Mouse (Mus musculus) neural tube, embryonic 15.5 days (tissue): ENCODE results near the gene Spem2. TPM values are rescaled to one million over a fixed set of nuclear protein-coding genes. Genes with fewer than 3 reads are reported as not detected.

Experiments
- ATAC-seq: fragments of 200-750 bp; cut with Nextera tagmentation; 2 replicates; pipeline ENCODE4 v1.8.0; 2017; ENCODE audit warnings: mild to moderate bottlenecking, moderate TSS enrichment, moderate library complexity; ENCODE audit not compliant: low FRiP score
- H3K27ac ChIP-seq: fragments of 300-500 bp; sonication (generic); replicated peaks from 2 replicates; pipeline ENCODE4 v1.5.1; 2015; ENCODE audit warnings: mild to moderate bottlenecking, inconsistent platforms
- H3K27me3 ChIP-seq: fragments of 300-500 bp; sonication (generic); replicated peaks from 2 replicates; pipeline ENCODE4 v1.6.1; 2015; ENCODE audit warnings: inconsistent platforms
- H3K36me3 ChIP-seq: fragments of 300-500 bp; sonication (generic); 2 replicates; pipeline ENCODE4 v1.6.1; 2015; ENCODE audit warnings: inconsistent platforms
- H3K4me1 ChIP-seq: fragments of 300-500 bp; sonication (generic); 2 replicates; pipeline ENCODE4 v1.6.1; 2015; ENCODE audit warnings: inconsistent platforms
- H3K4me2 ChIP-seq: fragments of 300-500 bp; sonication (generic); 2 replicates; pipeline ENCODE4 v1.6.1; 2015; ENCODE audit warnings: inconsistent platforms, mild to moderate bottlenecking, moderate library complexity
- H3K4me3 ChIP-seq: fragments of 300-500 bp; sonication (generic); replicated peaks from 2 replicates; pipeline ENCODE4 v1.5.1; 2015; ENCODE audit warnings: mild to moderate bottlenecking, inconsistent platforms
- H3K9ac ChIP-seq: fragments of 300-500 bp; sonication (generic); replicated peaks from 2 replicates; pipeline ENCODE4 v1.6.1; 2015; ENCODE audit warnings: mild to moderate bottlenecking, inconsistent platforms
- H3K9me3 ChIP-seq: fragments of 300-500 bp; sonication (generic); replicated peaks from 2 replicates; pipeline ENCODE4 v1.6.1; 2016; ENCODE audit warnings: inconsistent platforms
- WGBS: fragments of 180-500 bp; shearing (Covaris S2); methylation state at CpG from one replicate; pipeline ENCODE4 v1.1.7; 2015; ENCODE audit warnings: mixed read lengths; 5-methylcytosine and 5-hydroxymethylcytosine counted together
- polyA plus RNA-seq: library from polyadenylated mRNA; unstranded; fragments of >200 nt; fragmentation: Nextera tagmentation; extraction: Ambion mirVana; gene quantifications from 2 replicates; pipeline ENCODE4 v1.2.1, GENCODE M21; 2015

The Spem2 gene
- polyA plus RNA-seq, 1 experiment from 2014 or later, result not detected

DNA sequence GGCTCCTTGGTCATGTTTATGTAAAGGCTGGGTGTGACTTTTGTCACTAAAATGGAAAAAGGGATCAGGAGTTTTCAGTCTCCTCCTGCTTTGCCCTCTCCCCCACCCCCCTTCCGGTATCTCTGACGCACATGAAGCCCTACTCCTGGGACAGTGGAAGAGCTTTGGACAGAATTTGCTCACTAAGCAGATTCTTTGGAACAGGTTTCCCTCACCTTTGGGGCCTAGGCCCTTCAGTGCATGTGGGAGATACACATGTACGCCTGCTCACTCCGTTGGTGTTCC, 50.7 kb downstream of the Spem2 start:
- Histone ChIP-seq H3K27ac (no peak overlapping the region), H3K36me3 (no peaks in the 10 kb centered on the region), H3K4me2 (peak overlapping the region; percentile 74), H3K4me1 (peaks cover 33% of the 10 kb centered on the region), H3K27me3 (no peaks in the 10 kb centered on the region), H3K4me3 (peak overlapping the region; percentile 71; the same call in 1 of the 2 replicates), H3K9me3 (no peaks in the 10 kb centered on the region), H3K9ac (0 out of 2 replicates have a peak overlapping the region, but pooled peaks have one; percentile 7)
- 63% methylated on average over 4 of the region's 4 CpGs for WGBS
- ATAC-seq, result no peak

DNA sequence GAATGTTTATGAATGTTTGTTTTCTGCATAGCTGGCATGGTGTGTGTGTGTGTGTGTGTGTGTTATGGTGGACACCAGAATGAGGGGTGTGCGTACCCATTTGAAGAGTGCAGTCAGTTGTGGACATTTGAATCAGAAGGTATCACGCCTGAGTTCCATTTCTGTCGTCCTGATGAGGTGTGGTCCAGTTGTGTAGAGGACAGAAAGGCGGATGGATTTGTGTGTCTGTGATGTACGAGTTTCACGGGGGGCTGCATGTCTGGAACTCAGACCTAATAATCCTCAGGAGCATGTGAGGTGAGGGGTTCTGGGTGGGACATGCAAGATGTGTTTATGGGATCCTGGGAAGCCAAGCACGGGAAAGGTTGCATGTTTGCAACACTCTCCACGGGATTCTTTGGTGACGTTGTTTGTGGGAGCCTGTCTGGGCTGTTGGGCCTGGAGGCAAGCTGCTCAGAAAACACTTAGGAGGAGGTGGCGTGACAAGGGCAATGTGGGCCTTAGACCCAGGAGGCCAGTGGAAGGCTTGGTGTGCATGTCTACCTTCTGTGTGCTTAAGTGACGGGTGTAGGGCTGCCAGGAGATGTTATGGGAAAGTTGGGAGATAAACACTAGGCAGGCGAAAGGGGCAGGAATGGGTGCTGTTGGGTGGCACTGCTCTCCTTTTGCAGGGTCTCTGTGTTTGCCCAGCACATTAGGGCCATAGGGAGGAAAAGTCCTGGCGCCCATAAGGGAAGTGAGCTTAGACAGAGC, 51.2 kb downstream of the Spem2 start:
- Histone ChIP-seq H3K27ac (peak overlapping the region; percentile 89), H3K27me3 (no peaks in the 10 kb centered on the region), H3K36me3 (no peaks in the 10 kb centered on the region), H3K9ac (peak overlapping the region; percentile 92), H3K4me2 (peak overlapping the region; percentile 74), H3K4me3 (peak overlapping the region; percentile 71), H3K9me3 (no peaks in the 10 kb centered on the region), H3K4me1 (peaks cover 33% of the 10 kb centered on the region)
- WGBS, result 64% methylated on average over 13 of the region's 13 CpGs
- ATAC-seq, result 0 out of 2 replicates have a peak, but pooled peaks have one; percentile 13

Other genes with a start within 250 kb of the Spem2 start
- 18.1 and 18.8 TPM in 2 replicates for gene Wrap53, start 238.2 kb downstream of the Spem2 start, polyA plus RNA-seq
- 51.8 and 85.1 TPM in 2 replicates for gene Trp53, start 238.1 kb downstream of the Spem2 start, polyA plus RNA-seq
- gene Atp1b2, start 212.5 kb downstream of the Spem2 start, polyA plus RNA-seq, result 76.7 and 77.0 TPM in 2 replicates
- gene Shbg, start 200.6 kb downstream of the Spem2 start, polyA plus RNA-seq, result not detected in 2 replicates
- 22.0 and 24.7 TPM in 2 replicates for gene Sat2, start 196.4 kb downstream of the Spem2 start, polyA plus RNA-seq
- gene Fxr2, start 185.5 kb downstream of the Spem2 start, polyA plus RNA-seq, result 32.5 and 38.7 TPM in 2 replicates
- not detected in 2 replicates for gene Sox15, start 163.2 kb downstream of the Spem2 start, polyA plus RNA-seq
- gene Mpdu1, start 155.8 kb downstream of the Spem2 start, polyA plus RNA-seq, result 95.1 and 101 TPM in 2 replicates
- 9.0 and 13.0 TPM in 2 replicates for gene Cd68, start 152.3 kb downstream of the Spem2 start, polyA plus RNA-seq
- 437 and 477 TPM in 2 replicates for gene Eif4a1, start 146.0 kb downstream of the Spem2 start, polyA plus RNA-seq
- gene Senp3, start 136.4 kb downstream of the Spem2 start, polyA plus RNA-seq, result 90.8 and 109 TPM in 2 replicates
- gene Tnfsf13, start 132.7 kb downstream of the Spem2 start, polyA plus RNA-seq, result 0.19 and 0.43 TPM in 2 replicates
- 4.1 and 5.3 TPM in 2 replicates for gene Tnfsf12, start 122.6 kb downstream of the Spem2 start, polyA plus RNA-seq
- 1.8 and 2.3 TPM in 2 replicates for gene Tnfsfm13, start 122.4 kb downstream of the Spem2 start, polyA plus RNA-seq
- 13.2 and 18.7 TPM in 2 replicates for gene Polr2a, start 59.8 kb downstream of the Spem2 start, polyA plus RNA-seq
- 0.19 TPM in 1 of 2 replicates, not detected in the other for gene Slc35g3, start 56.5 kb downstream of the Spem2 start, polyA plus RNA-seq
- 4.7 and 5.3 TPM in 2 replicates for gene Zbtb4, start 52.6 kb downstream of the Spem2 start, polyA plus RNA-seq
- 2.1 and 3.0 TPM in 2 replicates for gene Chrnb1, start 22.5 kb downstream of the Spem2 start, polyA plus RNA-seq
- gene Fgf11, start 16.6 kb downstream of the Spem2 start, polyA plus RNA-seq, result 8.5 and 8.7 TPM in 2 replicates
- gene Tmem102, start 12.8 kb downstream of the Spem2 start, polyA plus RNA-seq, result 1.1 and 4.2 TPM in 2 replicates
- gene Gm39566, start 3.2 kb downstream of the Spem2 start, polyA plus RNA-seq, result not detected in 2 replicates
- gene Spem1, start 3.7 kb upstream of the Spem2 start, polyA plus RNA-seq, result 0.29 and 0.34 TPM in 2 replicates
- 19.4 and 21.4 TPM in 2 replicates for gene Nlgn2, start 19.3 kb upstream of the Spem2 start, polyA plus RNA-seq
- 368 and 430 TPM in 2 replicates for gene Tmem256, start 20.0 kb upstream of the Spem2 start, polyA plus RNA-seq
- 44.3 and 53.1 TPM in 2 replicates for gene Plscr3, start 27.9 kb upstream of the Spem2 start, polyA plus RNA-seq
- gene Tnk1, start 40.3 kb upstream of the Spem2 start, polyA plus RNA-seq, result 0.19 and 1.9 TPM in 2 replicates
- not detected in 2 replicates for gene Tmem95, start 59.6 kb upstream of the Spem2 start, polyA plus RNA-seq
- gene Kctd11, start 62.9 kb upstream of the Spem2 start, polyA plus RNA-seq, result 2.1 and 3.2 TPM in 2 replicates
- gene Acap1, start 77.1 kb upstream of the Spem2 start, polyA plus RNA-seq, result 0.40 and 16.3 TPM in 2 replicates
- 6.3 and 6.5 TPM in 2 replicates for gene 2810408A11Rik, start 82.5 kb upstream of the Spem2 start, polyA plus RNA-seq
- gene Neurl4, start 82.6 kb upstream of the Spem2 start, polyA plus RNA-seq, result 15.7 and 17.0 TPM in 2 replicates
- gene Gps2, start 95.4 kb upstream of the Spem2 start, polyA plus RNA-seq, result 63.1 and 64.7 TPM in 2 replicates
- 1,034 and 1,270 TPM in 2 replicates for gene Eif5a, start 103.5 kb upstream of the Spem2 start, polyA plus RNA-seq
- gene Ybx2, start 117.3 kb upstream of the Spem2 start, polyA plus RNA-seq, result 5.0 and 6.3 TPM in 2 replicates
- 4.4 and 8.5 TPM in 2 replicates for gene Slc2a4, start 129.7 kb upstream of the Spem2 start, polyA plus RNA-seq
- 0.33 and 64.8 TPM in 2 replicates for gene Cldn7, start 146.3 kb upstream of the Spem2 start, polyA plus RNA-seq
- gene Ctdnep1, start 162.7 kb upstream of the Spem2 start, polyA plus RNA-seq, result 23.6 and 27.2 TPM in 2 replicates
- gene Elp5, start 164.1 kb upstream of the Spem2 start, polyA plus RNA-seq, result 159 and 167 TPM in 2 replicates
- 549 and 565 TPM in 2 replicates for gene Gabarap, start 172.7 kb upstream of the Spem2 start, polyA plus RNA-seq
- 53.5 and 57.8 TPM in 2 replicates for gene Phf23, start 177.3 kb upstream of the Spem2 start, polyA plus RNA-seq
- gene Dvl2, start 182.1 kb upstream of the Spem2 start, polyA plus RNA-seq, result 22.6 and 25.1 TPM in 2 replicates
- 61.7 and 65.7 TPM in 2 replicates for gene Acadvl, start 196.9 kb upstream of the Spem2 start, polyA plus RNA-seq
- gene Dlg4, start 198.5 kb upstream of the Spem2 start, polyA plus RNA-seq, result 20.1 and 24.7 TPM in 2 replicates
- 1.7 and 2.1 TPM in 2 replicates for gene Asgr1, start 235.6 kb upstream of the Spem2 start, polyA plus RNA-seq